Mouse (Mus musculus) megakaryocyte, embryonic 14.5 days (primary cell): ENCODE data around the gene Rbm47.

Experiments
- FLI1 ChIP-seq: IDR thresholded peaks from 2 replicates; pipeline ENCODE4 v1.6.1; 2012; ENCODE audit warnings: low read length, inconsistent platforms, mixed read lengths
- GATA1 ChIP-seq: IDR thresholded peaks from 3 replicates; pipeline ENCODE4 v1.6.1; 2012; ENCODE audit warnings: mixed read lengths, low read length, inconsistent platforms, borderline replicate concordance

GRCm38 (mm10) chr5:66085478-66085877, 87.4 kb downstream of the Rbm47 start:
- TF ChIP-seq GATA1 (no peak), FLI1 (no peak)
